Mouse (Mus musculus) brain, embryonic 14.5 days (tissue): Measurements from ENCODE around the gene Lrrc4.

Experiments
- CTCF ChIP-seq: fragments of 200-500 bp; IDR thresholded peaks from 2 replicates; pipeline ENCODE4 v1.5.1; 2012; ENCODE audit warnings: inconsistent platforms, mild to moderate bottlenecking, moderate library complexity, borderline replicate concordance; ENCODE audit not compliant: insufficient read depth, insufficient read length; ENCODE audit errors: extremely low read depth
- POLR2A ChIP-seq: fragments of 200-500 bp; IDR thresholded peaks from 2 replicates; pipeline ENCODE4 v1.6.1; 2012; ENCODE audit warnings: mild to moderate bottlenecking, inconsistent platforms, borderline replicate concordance; ENCODE audit not compliant: poor library complexity, insufficient read depth, insufficient read length, severe bottlenecking; ENCODE audit errors: extremely low read depth

DNA sequence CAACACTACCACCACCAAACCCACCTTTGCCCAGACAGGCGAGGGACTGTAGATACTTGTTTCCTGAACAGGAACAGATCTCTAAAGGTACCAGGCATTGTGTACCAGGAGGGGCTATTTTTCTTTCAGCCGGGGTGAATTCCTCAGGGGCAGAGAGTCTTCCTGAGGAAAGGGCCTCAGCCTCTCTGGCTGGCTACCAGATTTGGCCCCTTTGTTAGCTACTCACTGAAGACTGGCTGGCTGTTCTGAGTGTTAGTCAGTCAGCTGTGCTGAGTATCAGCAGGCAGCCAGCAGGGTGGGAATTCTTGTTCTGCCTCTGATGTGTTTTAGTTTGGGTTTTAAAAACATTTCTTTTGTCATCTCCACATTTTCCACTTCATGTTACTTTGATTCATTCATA is 198.4 kb downstream of the Lrrc4 start:
- no peak for TF ChIP-seq CTCF
- TF ChIP-seq POLR2A: no peak
